Mouse (Mus musculus): ENCODE results near the gene Napa. TPM values are rescaled to one million over a fixed set of nuclear protein-coding genes. Genes with fewer than 3 reads are reported as not detected.

Gene Napa
- polyA plus RNA-seq, 1 experiment from 2014 or later = 238 TPM

DNA sequence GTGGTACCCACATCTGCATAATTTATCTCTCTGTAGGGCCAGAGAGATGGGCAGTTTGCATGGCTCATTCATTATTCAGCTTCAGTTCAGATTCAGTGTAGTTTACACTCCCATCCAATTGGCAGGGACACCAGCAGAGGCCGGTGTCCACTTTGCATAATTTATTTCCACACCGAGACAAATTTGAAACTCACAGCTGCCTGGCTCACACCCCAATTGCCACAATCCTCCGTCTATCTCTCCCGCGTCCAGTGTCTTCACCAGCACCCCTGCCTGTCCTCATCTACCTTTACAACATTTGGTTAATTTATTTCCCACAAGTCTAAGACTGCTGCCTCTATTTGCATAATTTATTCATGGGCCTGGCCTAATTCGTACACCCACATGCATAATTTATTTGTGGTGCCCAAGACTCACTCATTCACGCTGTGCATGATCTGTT is 36.7 kb downstream of the Napa start:
- Histone ChIP-seq H3K4me3 (replicated peaks) (no peak overlapping the region), H3K27ac (replicated peaks) (peak overlapping the region; percentile 30; the same call in 1 of the 2 replicates), H3K36me3 (no peaks in the 10 kb centered on the region), H3K4me2 (peak overlapping the region; percentile 22), H3K4me1 (peaks cover 56% of the 10 kb centered on the region), H3K27me3 (replicated peaks) (no peaks in the 10 kb centered on the region), H3K9ac (replicated peaks) (no peak overlapping the region), H3K9me3 (replicated peaks) (no peaks in the 10 kb centered on the region)
- 17% methylated on average over 7 of the region's 7 CpGs for WGBS
- peak; percentile 4; the same call in 1 of the 2 replicates for ATAC-seq (ENCODE audit: low FRiP score)

DNA sequence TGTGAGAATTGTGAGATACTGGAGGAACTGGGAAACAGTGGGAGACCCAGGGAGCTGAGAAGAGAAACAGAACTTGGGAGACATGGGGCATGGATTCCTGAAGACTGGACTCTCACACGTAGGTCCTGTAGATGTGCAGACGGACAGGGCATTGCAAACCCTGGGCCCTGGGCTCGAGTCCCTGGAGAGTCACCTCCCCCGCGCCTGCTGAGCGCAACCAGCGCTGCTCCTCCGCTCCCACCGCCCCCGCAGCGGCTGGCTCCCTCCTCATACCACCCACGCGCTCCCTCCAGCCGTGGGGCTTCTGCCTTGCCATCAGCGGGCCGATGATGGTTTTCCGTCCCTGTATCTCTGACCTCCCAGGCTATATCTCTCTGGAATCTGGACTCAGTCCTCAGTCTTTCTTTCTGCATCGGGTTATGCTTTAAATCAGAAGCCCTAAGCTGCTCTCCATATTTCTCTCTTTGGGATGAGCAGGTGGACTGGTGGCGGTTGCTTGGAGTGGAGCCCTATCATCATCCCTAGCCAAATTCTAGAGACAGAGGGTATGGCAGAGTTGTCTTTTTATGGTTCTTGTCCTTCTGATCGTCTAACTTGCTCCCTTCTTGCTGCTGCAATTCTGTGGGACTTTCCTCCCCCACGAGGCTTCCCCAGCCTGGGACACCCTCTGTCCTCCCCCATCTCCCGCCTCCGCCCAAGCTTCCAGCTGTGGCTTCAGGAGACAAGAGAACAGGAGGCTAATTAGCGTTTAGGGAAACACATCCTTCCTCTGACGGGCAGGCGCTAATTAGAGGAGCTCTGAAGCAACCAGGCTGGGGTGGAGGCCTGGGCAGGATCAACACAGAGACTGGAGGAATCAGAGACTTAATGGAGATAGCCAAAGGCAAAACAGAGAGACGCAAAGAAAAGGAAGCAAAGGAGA is 48.5 kb downstream of the Napa start:
- no peak overlapping the region for H3K4me2 ChIP-seq
- peaks cover 8% of the 10 kb centered on the region; the same call in 1 of the 2 replicates for H3K4me1 ChIP-seq
- H3K9ac ChIP-seq (replicated peaks) = no peak overlapping the region
- no peak overlapping the region for H3K4me3 ChIP-seq (replicated peaks)
- no peaks in the 10 kb centered on the region for H3K27me3 ChIP-seq (replicated peaks)
- H3K9me3 ChIP-seq (replicated peaks) = no peaks in the 10 kb centered on the region
- no peak overlapping the region for H3K27ac ChIP-seq (replicated peaks)
- H3K36me3 ChIP-seq = peaks cover 11% of the 10 kb centered on the region; the same call in 1 of the 2 replicates
- 25% methylated on average over 27 of the region's 27 CpGs for WGBS
- ATAC-seq (ENCODE audit: low FRiP score) = no peak

DNA sequence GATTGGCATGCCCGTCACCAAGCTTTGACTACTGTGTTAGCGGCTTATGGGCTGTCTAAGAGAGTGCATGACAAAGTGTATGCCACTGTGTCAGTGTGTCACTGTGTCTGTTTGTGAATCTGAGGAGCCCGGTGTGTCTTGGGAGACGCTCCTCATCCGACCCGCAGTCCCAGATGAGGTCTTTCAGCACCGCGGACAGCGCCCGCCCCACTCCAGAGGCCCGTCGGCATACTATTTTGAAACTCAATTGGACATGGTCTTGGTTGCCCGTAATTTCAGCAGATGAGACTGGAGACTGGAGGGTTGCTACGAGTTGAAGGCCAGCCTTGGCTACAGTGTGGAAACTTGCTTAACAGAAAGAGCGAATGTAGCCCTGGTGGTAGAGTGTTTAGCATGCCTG is 49.4 kb downstream of the Napa start:
- Histone ChIP-seq H3K9ac (replicated peaks) (no peak overlapping the region), H3K4me1 (peaks cover 8% of the 10 kb centered on the region; the same call in 1 of the 2 replicates), H3K27me3 (replicated peaks) (no peaks in the 10 kb centered on the region), H3K36me3 (peaks cover 4% of the 10 kb centered on the region; the same call in 1 of the 2 replicates), H3K27ac (replicated peaks) (no peak overlapping the region), H3K9me3 (replicated peaks) (no peaks in the 10 kb centered on the region), H3K4me3 (replicated peaks) (no peak overlapping the region), H3K4me2 (no peak overlapping the region)
- ATAC-seq (ENCODE audit: low FRiP score) = no peak
- 20% methylated on average over 15 of the region's 15 CpGs for WGBS

DNA sequence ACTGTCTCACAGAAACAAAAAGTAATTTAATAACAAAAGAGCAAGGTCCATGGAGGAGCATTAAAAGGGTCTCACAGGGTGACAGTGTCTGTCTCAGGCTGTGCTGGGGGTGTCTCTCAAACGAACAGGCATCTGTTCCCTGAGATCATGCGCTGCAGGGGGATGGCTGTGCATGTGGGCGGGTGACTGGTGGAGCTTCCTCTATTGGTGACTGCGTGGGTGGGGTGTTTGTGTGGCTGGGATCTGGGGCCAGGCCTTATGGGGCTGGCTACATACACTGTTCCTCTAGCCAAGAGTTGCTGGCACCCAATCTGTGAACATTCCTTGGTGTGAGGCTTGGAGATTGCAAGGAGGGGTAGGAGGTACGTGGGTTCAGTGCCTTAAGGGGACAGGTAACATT is 51.0 kb downstream of the Napa start:
- H3K27me3 ChIP-seq (replicated peaks) = no peaks in the 10 kb centered on the region
- H3K4me1 ChIP-seq = peaks cover 14% of the 10 kb centered on the region
- H3K27ac ChIP-seq (replicated peaks) = no peak overlapping the region
- ATAC-seq (ENCODE audit: low FRiP score) = no peak
- no peaks in the 10 kb centered on the region for H3K9me3 ChIP-seq (replicated peaks)
- H3K9ac ChIP-seq (replicated peaks) = no peak overlapping the region
- WGBS = 60% methylated on average over 5 of the region's 5 CpGs
- H3K4me3 ChIP-seq (replicated peaks) = no peak overlapping the region
- H3K36me3 ChIP-seq = peaks cover 5% of the 10 kb centered on the region; the same call in 1 of the 2 replicates
- H3K4me2 ChIP-seq = no peak overlapping the region

DNA sequence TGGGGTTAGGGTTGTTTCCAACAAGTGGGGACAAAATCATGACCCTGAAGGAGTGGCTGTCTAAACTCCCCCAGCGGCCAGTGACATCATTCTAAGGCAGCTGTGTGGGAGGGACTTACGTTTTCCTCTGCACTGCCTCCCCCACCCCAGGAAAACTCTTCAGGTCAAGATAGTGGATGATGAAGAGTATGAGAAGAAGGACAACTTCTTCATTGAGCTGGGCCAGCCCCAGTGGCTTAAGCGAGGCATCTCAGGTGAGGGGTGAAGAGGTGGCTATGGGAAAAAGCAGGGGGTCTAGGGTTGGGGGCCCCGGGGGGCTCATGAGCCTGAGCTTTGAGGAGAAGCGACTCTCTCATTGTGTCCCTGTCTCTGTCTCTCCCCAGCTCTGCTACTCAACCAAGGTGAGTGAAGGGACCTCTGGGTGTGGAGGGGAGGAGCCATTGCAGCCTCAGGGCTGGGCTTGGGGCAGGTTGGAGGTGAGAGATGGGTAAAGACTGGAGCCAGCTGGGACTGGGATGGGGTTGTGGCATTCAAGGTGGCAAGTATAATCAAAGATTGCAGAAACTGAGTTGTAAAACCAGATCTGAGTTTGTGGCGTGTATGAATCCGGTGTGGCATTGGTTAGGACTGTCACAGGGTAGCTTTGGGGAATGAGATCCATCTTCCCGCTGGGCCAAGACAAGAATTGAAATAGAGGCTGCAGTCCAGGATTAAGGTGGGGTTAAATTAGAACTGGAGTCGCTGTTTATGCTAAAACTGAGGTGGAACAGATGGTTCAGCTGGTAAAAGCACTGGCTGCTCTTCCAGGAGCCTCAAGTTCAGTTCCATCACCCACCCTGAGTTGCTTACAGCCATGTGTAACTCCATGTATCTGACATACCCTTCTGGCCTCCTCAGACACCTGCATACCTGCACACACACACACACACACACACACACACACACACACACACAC is 52.2 kb downstream of the Napa start:
- H3K4me3 ChIP-seq (replicated peaks) = no peak overlapping the region
- ATAC-seq (ENCODE audit: low FRiP score) = no peak
- H3K27ac ChIP-seq (replicated peaks) = no peak overlapping the region
- no peaks in the 10 kb centered on the region for H3K27me3 ChIP-seq (replicated peaks)
- H3K4me1 ChIP-seq = peaks cover 14% of the 10 kb centered on the region
- H3K4me2 ChIP-seq = no peak overlapping the region
- H3K9me3 ChIP-seq (replicated peaks) = no peaks in the 10 kb centered on the region
- peaks cover 9% of the 10 kb centered on the region; the same call in 1 of the 2 replicates for H3K36me3 ChIP-seq
- 85% methylated on average over 9 of the region's 9 CpGs for WGBS
- no peak overlapping the region for H3K9ac ChIP-seq (replicated peaks)

- H3K9ac ChIP-seq (replicated peaks) = no peak overlapping the region
- WGBS = 18% methylated on average over 10 of the region's 10 CpGs
- H3K4me3 ChIP-seq (replicated peaks) = no peak overlapping the region
- H3K27me3 ChIP-seq (replicated peaks) = peaks cover 13% of the 10 kb centered on the region
- peaks cover 9% of the 10 kb centered on the region for H3K4me1 ChIP-seq
- no peak overlapping the region for H3K4me2 ChIP-seq
- peak; percentile 83 for ATAC-seq (ENCODE audit: low FRiP score)
- no peaks in the 10 kb centered on the region for H3K9me3 ChIP-seq (replicated peaks)
- peaks cover 15% of the 10 kb centered on the region for H3K36me3 ChIP-seq
- H3K27ac ChIP-seq (replicated peaks) = peak overlapping the region; percentile 28; the same call in 1 of the 2 replicates
Measured at GRCm38 (mm10) chr7:16153522-16153921, 55.3 kb downstream of the Napa start.

- Histone ChIP-seq H3K27ac (replicated peaks) (no peak overlapping the region), H3K4me3 (replicated peaks) (no peak overlapping the region), H3K9ac (replicated peaks) (no peak overlapping the region), H3K4me2 (no peak overlapping the region), H3K9me3 (replicated peaks) (no peaks in the 10 kb centered on the region), H3K36me3 (peaks cover 15% of the 10 kb centered on the region), H3K4me1 (peaks cover 14% of the 10 kb centered on the region), H3K27me3 (replicated peaks) (peaks cover 13% of the 10 kb centered on the region)
- WGBS = 77% methylated on average over 9 of the region's 9 CpGs
- no peak for ATAC-seq (ENCODE audit: low FRiP score)
Measured at GRCm38 (mm10) chr7:16155132-16155872, 57.0 kb downstream of the Napa start.

DNA sequence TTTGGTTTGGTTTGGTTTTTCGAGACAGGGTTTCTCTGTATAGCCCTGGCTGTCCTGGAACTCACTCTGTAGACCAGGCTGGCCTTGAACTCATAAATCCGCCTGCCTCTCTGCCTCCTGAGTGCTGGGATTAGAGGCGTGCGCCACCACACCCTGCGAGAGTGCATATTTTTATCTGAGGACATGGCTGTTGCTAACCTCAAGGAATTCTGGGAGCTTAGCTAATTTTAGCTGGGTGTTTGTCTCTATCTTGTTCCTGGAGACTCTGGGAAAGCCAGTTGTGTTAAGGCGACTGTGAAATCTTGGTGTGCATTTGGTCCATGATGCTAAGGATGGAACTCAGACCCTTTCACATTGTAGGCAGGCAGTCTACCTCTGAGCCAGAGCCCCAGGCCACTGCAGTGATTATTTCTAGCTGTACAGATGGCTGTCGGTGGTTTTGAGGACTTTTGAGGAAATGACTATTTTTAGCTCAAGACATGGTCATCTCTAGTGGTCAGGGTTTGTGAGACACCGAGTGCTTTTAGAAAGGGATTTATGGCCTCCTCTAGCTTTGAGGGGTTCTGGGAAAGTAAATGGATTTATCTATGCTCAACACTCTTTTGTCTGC is 58.0 kb downstream of the Napa start:
- H3K4me1 ChIP-seq = peaks cover 14% of the 10 kb centered on the region
- peaks cover 15% of the 10 kb centered on the region for H3K36me3 ChIP-seq
- peaks cover 13% of the 10 kb centered on the region for H3K27me3 ChIP-seq (replicated peaks)
- 84% methylated on average over 8 of the region's 8 CpGs for WGBS
- H3K27ac ChIP-seq (replicated peaks) = no peak overlapping the region
- no peak overlapping the region for H3K4me2 ChIP-seq
- H3K9ac ChIP-seq (replicated peaks) = no peak overlapping the region
- no peak overlapping the region for H3K4me3 ChIP-seq (replicated peaks)
- H3K9me3 ChIP-seq (replicated peaks) = no peaks in the 10 kb centered on the region
- no peak for ATAC-seq (ENCODE audit: low FRiP score)

DNA sequence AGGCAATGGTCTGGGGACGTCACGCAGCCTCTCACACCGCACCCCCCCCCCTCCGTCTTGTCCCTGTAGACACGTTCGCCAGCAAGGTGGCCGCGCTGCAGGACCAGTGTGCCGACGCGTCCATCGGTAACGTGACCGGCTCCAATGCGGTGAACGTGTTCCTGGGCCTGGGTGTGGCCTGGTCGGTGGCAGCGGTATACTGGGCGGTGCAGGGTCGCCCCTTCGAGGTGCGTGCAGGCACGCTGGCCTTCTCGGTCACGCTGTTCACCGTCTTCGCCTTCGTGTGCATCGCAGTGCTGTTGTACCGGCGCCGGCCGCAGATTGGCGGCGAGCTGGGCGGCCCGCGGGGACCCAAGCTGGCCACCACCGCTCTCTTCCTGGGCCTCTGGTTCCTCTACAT is 60.5 kb downstream of the Napa start:
- H3K9ac ChIP-seq (replicated peaks) = 0 out of 2 replicates have a peak overlapping the region, but pooled peaks have one; percentile 4
- 11% methylated on average over 39 of the region's 39 CpGs for WGBS
- H3K4me3 ChIP-seq (replicated peaks) = 0 out of 2 replicates have a peak overlapping the region, but pooled peaks have one; percentile 6
- peaks cover 15% of the 10 kb centered on the region for H3K36me3 ChIP-seq
- ATAC-seq (ENCODE audit: low FRiP score) = no peak
- no peaks in the 10 kb centered on the region for H3K9me3 ChIP-seq (replicated peaks)
- H3K27me3 ChIP-seq (replicated peaks) = peaks cover 13% of the 10 kb centered on the region
- H3K27ac ChIP-seq (replicated peaks) = no peak overlapping the region
- H3K4me2 ChIP-seq = peak overlapping the region; percentile 45
- peaks cover 9% of the 10 kb centered on the region for H3K4me1 ChIP-seq

DNA sequence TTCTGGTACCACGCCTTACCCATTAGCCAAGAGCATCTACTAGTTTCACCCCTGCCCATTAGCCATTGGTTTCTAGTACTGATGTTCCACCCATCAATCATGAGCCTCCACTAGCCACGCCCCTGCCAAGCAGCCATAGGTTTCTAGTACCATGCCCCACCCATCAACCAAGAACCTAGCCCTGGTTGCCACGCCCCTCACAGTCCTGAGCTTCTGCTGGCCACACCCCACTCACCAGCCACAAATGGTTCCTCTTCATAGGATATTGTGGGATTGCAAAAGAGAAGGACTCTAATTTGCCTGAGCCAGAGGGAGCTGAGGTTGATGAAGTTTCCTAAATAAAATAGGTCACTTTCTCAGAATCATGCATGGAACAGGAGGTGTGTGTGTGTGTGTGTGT is 62.4 kb downstream of the Napa start:
- Histone ChIP-seq H3K4me1 (peaks cover 8% of the 10 kb centered on the region), H3K36me3 (peaks cover 6% of the 10 kb centered on the region), H3K4me3 (replicated peaks) (no peak overlapping the region), H3K27me3 (replicated peaks) (peaks cover 13% of the 10 kb centered on the region), H3K4me2 (no peak overlapping the region), H3K27ac (replicated peaks) (no peak overlapping the region), H3K9ac (replicated peaks) (no peak overlapping the region), H3K9me3 (replicated peaks) (no peaks in the 10 kb centered on the region)
- 68% methylated on average over 3 of the region's 3 CpGs for WGBS
- ATAC-seq (ENCODE audit: low FRiP score) = no peak

Measured in neural tube, embryonic 15.5 days (tissue).